Mouse (Mus musculus) kidney, postnatal 0 days (tissue): Measurements from ENCODE around the gene Tmem51. TPM values are rescaled to one million over a fixed set of nuclear protein-coding genes. Genes with fewer than 3 reads are reported as not detected.

ENCODE experiments used
- ATAC-seq: fragments of 200-750 bp; cut with Nextera tagmentation; replicated peaks from 2 replicates; pipeline ENCODE4 v1.8.0; 2017; ENCODE audit warnings: low read depth, moderate number of reproducible peaks, moderate TSS enrichment, moderate library complexity; ENCODE audit not compliant: low FRiP score
- DNase-seq: peaks from one replicate; pipeline ENCODE4 v3.0.0-alpha.2; 2016; ENCODE audit warnings: low spot score
- H3K27ac ChIP-seq: fragments of 300-500 bp; sonication (generic); 2 replicates; pipeline ENCODE4 v1.5.1; 2014; ENCODE audit warnings: mild to moderate bottlenecking
- H3K27me3 ChIP-seq: fragments of 300-500 bp; sonication (generic); 2 replicates; pipeline ENCODE4 v1.6.1; 2014; ENCODE audit warnings: low read length, mixed read lengths; ENCODE audit not compliant: insufficient read depth
- H3K36me3 ChIP-seq: fragments of 300-500 bp; sonication (generic); 2 replicates; pipeline ENCODE4 v1.6.1; 2014; ENCODE audit warnings: low read length, mixed read lengths; ENCODE audit not compliant: insufficient read depth
- H3K4me1 ChIP-seq: fragments of 300-500 bp; sonication (generic); replicated peaks from 2 replicates; pipeline ENCODE4 v1.6.1; 2014; ENCODE audit warnings: antibody characterized with exemption, low read length, mixed read lengths; ENCODE audit not compliant: insufficient read depth
- H3K4me2 ChIP-seq: fragments of 300-500 bp; sonication (generic); 2 replicates; pipeline ENCODE4 v1.6.1; 2014; ENCODE audit warnings: mild to moderate bottlenecking, low read length, moderate library complexity, mixed read lengths
- H3K4me3 ChIP-seq: fragments of 300-500 bp; sonication (generic); replicated peaks from 2 replicates; pipeline ENCODE4 v1.5.1; 2014; ENCODE audit warnings: low read depth, low read length
- H3K9ac ChIP-seq: fragments of 300-500 bp; sonication (generic); 2 replicates; pipeline ENCODE4 v1.6.1; 2014; ENCODE audit warnings: low read depth, low read length
- H3K9me3 ChIP-seq: fragments of 300-500 bp; sonication (generic); replicated peaks from 2 replicates; pipeline ENCODE4 v1.6.1; 2016; ENCODE audit warnings: low read length, inconsistent platforms, mixed read lengths
- CTCF ChIP-seq: IDR thresholded peaks from 2 replicates; pipeline ENCODE4 v1.5.1; 2016; ENCODE audit warnings: antibody characterized with exemption, low read depth, mild to moderate bottlenecking, moderate library complexity
- WGBS: fragments of 180-500 bp; shearing (Covaris S2); extraction: QIAGEN DNeasy Blood & Tissue Kit; methylation state at CpG from one replicate; pipeline ENCODE4 v1.1.7; 2014; 5-methylcytosine and 5-hydroxymethylcytosine counted together
- polyA plus RNA-seq: library from polyadenylated mRNA; unstranded; fragments of >200 nt; fragmentation: Nextera tagmentation; extraction: Ambion mirVana; gene quantifications from 2 replicates; pipeline ENCODE4 v1.2.1, GENCODE M21; 2015

The Tmem51 gene
- polyA plus RNA-seq, 1 experiment from 2014 or later: 56.8 TPM

DNA sequence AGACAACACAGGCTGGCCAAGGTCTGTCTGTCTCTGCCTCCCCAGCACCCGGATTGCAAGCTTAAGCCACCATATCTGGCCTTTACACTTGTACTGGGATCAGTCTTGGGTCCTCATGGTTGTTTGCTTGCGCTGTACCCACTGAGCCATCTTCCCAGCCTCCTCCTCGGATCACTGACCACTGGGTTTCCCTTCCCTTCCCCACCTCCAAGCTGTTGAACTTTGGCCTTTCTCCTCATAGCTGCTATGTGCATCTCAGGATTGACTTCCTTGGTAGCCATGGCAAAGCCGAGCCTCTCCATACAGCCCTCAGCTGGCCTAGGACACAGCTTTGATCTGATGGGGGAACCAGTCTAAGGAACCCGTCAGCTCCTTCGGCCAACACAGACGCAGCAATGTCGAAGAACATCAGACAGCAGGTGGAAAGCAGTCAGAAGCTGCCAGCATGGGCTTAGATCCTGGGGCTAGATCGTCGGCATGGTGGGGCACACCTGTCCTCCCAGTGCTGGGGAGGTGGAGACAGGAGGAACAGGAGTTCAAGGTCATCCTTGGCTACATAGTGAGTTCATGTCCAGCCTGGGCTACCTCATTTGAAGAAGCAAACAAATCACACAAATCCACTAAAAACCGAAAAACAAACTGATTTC, 19.4 kb downstream of the Tmem51 start:
- DNase-seq: no peak
- Histone ChIP-seq H3K9me3 (no peaks in the 10 kb centered on the region), H3K4me3 (no peak overlapping the region), H3K4me2 (no peak overlapping the region), H3K27ac (peak overlapping the region; percentile 63), H3K9ac (no peak overlapping the region), H3K27me3 (no peaks in the 10 kb centered on the region), H3K36me3 (no peaks in the 10 kb centered on the region), H3K4me1 (peaks cover 31% of the 10 kb centered on the region)
- no peak for TF ChIP-seq CTCF
- 83% methylated on average over 11 of the region's 11 CpGs for WGBS
- peak; percentile 19; the same call in 1 of the 2 replicates for ATAC-seq

GRCm38 (mm10) chr4:142063057-142063534, 21.0 kb downstream of the Tmem51 start:
- no peaks in the 10 kb centered on the region for H3K27me3 ChIP-seq
- H3K36me3 ChIP-seq: no peaks in the 10 kb centered on the region
- H3K9ac ChIP-seq: no peak overlapping the region
- 80% methylated on average over 8 of the region's 8 CpGs for WGBS
- ATAC-seq: no peak
- H3K4me3 ChIP-seq: no peak overlapping the region
- peaks cover 31% of the 10 kb centered on the region for H3K4me1 ChIP-seq
- H3K4me2 ChIP-seq: no peak overlapping the region
- no peak for DNase-seq
- H3K9me3 ChIP-seq: no peaks in the 10 kb centered on the region
- no peak for TF ChIP-seq CTCF
- no peak overlapping the region for H3K27ac ChIP-seq

- Histone ChIP-seq H3K4me1 (peaks cover 26% of the 10 kb centered on the region), H3K4me3 (no peak overlapping the region), H3K9ac (no peak overlapping the region), H3K27ac (0 out of 2 replicates have a peak overlapping the region, but pooled peaks have one; percentile 27), H3K36me3 (no peaks in the 10 kb centered on the region), H3K9me3 (no peaks in the 10 kb centered on the region), H3K27me3 (no peaks in the 10 kb centered on the region), H3K4me2 (no peak overlapping the region)
- TF ChIP-seq CTCF: no peak
- no peak for DNase-seq
- ATAC-seq: no peak
- 79% methylated on average over 23 of the region's 23 CpGs for WGBS
Measured at GRCm38 (mm10) chr4:142061485-142062240, 22.4 kb downstream of the Tmem51 start.

DNA sequence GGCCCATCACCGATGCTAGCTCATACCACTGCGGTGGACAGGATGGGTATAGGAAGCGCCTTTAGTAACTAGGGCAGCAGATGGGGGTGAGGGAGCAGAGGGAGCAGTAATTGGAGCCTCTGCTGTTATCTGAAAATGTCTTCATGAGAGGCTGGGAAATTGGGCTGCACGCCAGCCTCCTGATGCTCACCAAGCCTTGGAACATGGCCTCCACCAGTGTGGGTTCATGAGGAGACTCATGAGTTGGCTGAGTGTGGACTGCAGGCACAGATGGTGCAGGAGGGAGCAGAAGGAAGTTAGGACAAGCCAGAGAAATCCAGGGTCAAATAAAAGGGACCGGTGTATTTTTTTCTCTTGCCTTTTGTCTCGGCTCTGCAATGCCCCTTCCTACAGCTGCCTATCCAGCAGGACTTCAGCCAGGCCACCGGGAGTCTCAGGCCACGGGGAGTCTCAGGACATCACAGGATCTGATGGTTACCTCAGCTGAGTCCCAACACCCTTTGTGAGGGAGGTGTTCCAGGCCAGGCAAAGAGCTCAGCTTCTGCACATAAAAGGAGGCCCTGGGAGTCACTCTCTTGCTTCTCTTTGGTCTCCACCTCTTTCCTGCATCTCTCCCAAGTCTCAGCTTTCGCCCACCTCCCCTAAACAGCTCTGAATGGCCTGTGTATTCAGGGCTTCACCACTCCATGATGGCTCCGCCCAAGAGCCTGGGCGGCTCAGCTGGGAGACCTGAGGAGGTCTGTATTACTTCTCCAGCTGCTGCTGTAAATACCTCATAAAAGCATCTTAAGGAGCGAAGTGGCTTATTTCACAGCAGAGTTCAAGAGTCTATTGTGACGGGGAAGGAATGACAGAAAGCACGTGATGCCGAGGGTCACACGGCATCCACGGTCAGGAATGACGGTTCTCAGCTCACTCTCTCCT, 23.4 kb downstream of the Tmem51 start:
- Histone ChIP-seq H3K4me3 (no peak overlapping the region), H3K27ac (peak overlapping the region; percentile 43; the same call in 1 of the 2 replicates), H3K27me3 (no peaks in the 10 kb centered on the region), H3K9me3 (no peaks in the 10 kb centered on the region), H3K36me3 (no peaks in the 10 kb centered on the region), H3K9ac (no peak overlapping the region), H3K4me1 (peaks cover 17% of the 10 kb centered on the region), H3K4me2 (no peak overlapping the region)
- ATAC-seq: 0 out of 2 replicates have a peak, but pooled peaks have one; percentile 23
- no peak for TF ChIP-seq CTCF
- no peak for DNase-seq
- 43% methylated on average over 18 of the region's 18 CpGs for WGBS

GRCm38 (mm10) chr4:142059841-142060193, 24.3 kb downstream of the Tmem51 start:
- ATAC-seq: no peak
- peaks cover 12% of the 10 kb centered on the region for H3K4me1 ChIP-seq
- no peak overlapping the region for H3K27ac ChIP-seq
- H3K4me2 ChIP-seq: no peak overlapping the region
- 85% methylated on average over 8 of the region's 8 CpGs for WGBS
- H3K36me3 ChIP-seq: no peaks in the 10 kb centered on the region
- no peak overlapping the region for H3K9ac ChIP-seq
- no peak overlapping the region for H3K4me3 ChIP-seq
- TF ChIP-seq CTCF: no peak
- no peak for DNase-seq
- H3K27me3 ChIP-seq: no peaks in the 10 kb centered on the region
- H3K9me3 ChIP-seq: no peaks in the 10 kb centered on the region
